Mouse (Mus musculus) lung, embryonic 14.5 days (tissue): ENCODE measurements around the gene Ell2. TPM values are rescaled to one million over a fixed set of nuclear protein-coding genes. Genes with fewer than 3 reads are reported as not detected.

Experiments
- ATAC-seq: fragments of 200-750 bp; cut with Nextera tagmentation; 2 replicates; pipeline ENCODE4 v1.8.0; 2017; ENCODE audit warnings: mild to moderate bottlenecking, moderate TSS enrichment, moderate library complexity; ENCODE audit not compliant: insufficient read depth
- DNase-seq: peaks from one replicate; pipeline ENCODE4 v3.0.0-alpha.2; 2015
- H3K27ac ChIP-seq: fragments of 300-500 bp; sonication (generic); 2 replicates; pipeline ENCODE4 v1.5.1; 2014; ENCODE audit warnings: low read depth, mild to moderate bottlenecking, moderate library complexity
- H3K27me3 ChIP-seq: fragments of 300-500 bp; sonication (generic); 2 replicates; pipeline ENCODE4 v1.6.1; 2014; ENCODE audit warnings: low read length, control low read depth; ENCODE audit not compliant: insufficient read depth
- H3K36me3 ChIP-seq: fragments of 300-500 bp; sonication (generic); 2 replicates; pipeline ENCODE4 v1.6.1; 2014; ENCODE audit warnings: control low read depth; ENCODE audit not compliant: insufficient read depth
- H3K4me1 ChIP-seq: fragments of 300-500 bp; sonication (generic); 2 replicates; pipeline ENCODE4 v1.6.1; 2014; ENCODE audit warnings: antibody characterized with exemption, control low read depth; ENCODE audit not compliant: insufficient read depth
- H3K4me2 ChIP-seq: fragments of 300-500 bp; sonication (generic); 2 replicates; pipeline ENCODE4 v1.6.1; 2014; ENCODE audit warnings: mild to moderate bottlenecking
- H3K4me3 ChIP-seq: fragments of 300-500 bp; sonication (generic); 2 replicates; pipeline ENCODE4 v1.5.1; 2014; ENCODE audit warnings: low read depth, low read length
- H3K9ac ChIP-seq: fragments of 300-500 bp; sonication (generic); 2 replicates; pipeline ENCODE4 v1.6.1; 2014
- H3K9me3 ChIP-seq: fragments of 300-500 bp; sonication (generic); 2 replicates; pipeline ENCODE4 v1.6.1; 2016; ENCODE audit warnings: low read depth, low read length, control low read depth
- CTCF ChIP-seq: IDR thresholded peaks from 2 replicates; pipeline ENCODE4 v1.5.1; 2016; ENCODE audit warnings: antibody characterized with exemption, low read depth
- WGBS: fragments of 180-500 bp; shearing (Covaris S2); extraction: QIAGEN DNeasy Blood & Tissue Kit; methylation state at CpG from one replicate; pipeline ENCODE4 v1.1.7; 2014; 5-methylcytosine and 5-hydroxymethylcytosine counted together
- polyA plus RNA-seq: library from polyadenylated mRNA; unstranded; fragments of >200 nt; fragmentation: Nextera tagmentation; extraction: Ambion mirVana; gene quantifications from 2 replicates; pipeline ENCODE4 v1.2.1, GENCODE M21; 2014

Gene Ell2
- polyA plus RNA-seq, 1 experiment from 2014 or later: 3.7 TPM

DNA sequence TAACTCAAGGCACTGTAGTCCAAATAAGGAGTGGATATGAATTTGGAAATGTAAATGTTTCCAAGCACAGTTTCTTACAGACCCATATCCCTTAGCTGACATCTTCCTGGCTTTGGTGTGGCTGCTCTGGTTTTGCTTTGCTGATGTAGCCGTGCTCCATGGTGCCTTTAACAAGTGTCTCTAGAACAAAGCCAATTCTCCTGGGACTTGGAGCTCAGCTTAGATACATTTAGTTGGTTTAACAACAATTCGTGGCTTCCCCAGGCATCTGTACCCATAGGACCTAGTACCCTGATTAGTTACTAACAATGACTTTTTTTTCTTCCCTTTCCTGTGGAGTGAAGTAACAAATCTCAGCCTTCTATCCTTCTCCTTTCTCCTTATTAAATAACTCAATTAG lies 44.2 kb downstream of the Ell2 start:
- WGBS: 73% methylated on average over 2 of the region's 2 CpGs
- H3K27ac ChIP-seq: no peak overlapping the region
- H3K4me2 ChIP-seq: no peak overlapping the region
- H3K4me3 ChIP-seq: no peak overlapping the region
- DNase-seq (no peak), ATAC-seq (no peak)
- no peaks in the 10 kb centered on the region for H3K4me1 ChIP-seq
- no peaks in the 10 kb centered on the region for H3K27me3 ChIP-seq
- no peaks in the 10 kb centered on the region for H3K9me3 ChIP-seq
- TF ChIP-seq CTCF: no peak
- no peaks in the 10 kb centered on the region for H3K36me3 ChIP-seq
- H3K9ac ChIP-seq: no peak overlapping the region

DNA sequence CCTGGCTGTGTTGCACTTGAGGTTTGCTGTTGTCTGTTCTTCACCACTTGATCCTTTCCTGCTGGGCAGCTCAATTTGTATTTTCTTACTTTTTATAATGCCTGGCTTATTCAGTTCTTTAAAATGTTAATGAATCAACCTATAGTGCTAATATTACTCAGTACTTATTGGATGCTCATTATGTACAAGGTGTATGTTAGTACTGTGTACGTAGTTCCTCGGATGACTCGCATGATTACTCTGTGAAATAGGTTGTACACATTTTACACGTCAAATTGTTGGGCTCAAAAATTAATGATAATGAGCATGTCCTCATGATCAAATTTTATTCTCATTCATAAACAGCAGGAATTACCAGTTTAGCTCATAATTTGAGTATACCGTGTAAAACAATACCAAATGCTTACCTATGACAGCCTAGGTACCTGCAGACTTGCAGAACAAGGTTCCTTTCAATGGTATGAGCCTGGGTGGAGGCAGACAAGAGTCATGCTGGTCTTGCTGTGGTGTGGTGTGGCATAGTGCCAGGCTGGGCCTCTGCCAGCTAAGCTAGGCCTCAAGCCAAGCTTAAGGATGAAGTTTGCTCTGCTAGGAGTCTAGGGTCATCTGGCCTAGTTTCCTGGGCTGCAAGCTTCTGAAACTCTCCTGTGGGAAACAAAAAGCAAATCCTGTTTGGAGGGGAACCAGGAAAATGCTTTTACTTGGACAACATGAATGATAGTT lies 45.8 kb downstream of the Ell2 start:
- TF ChIP-seq CTCF: no peak
- ATAC-seq (peak; percentile 80), DNase-seq (peak; percentile 83)
- Histone ChIP-seq H3K9me3 (no peaks in the 10 kb centered on the region), H3K27ac (no peak overlapping the region), H3K36me3 (no peaks in the 10 kb centered on the region), H3K27me3 (no peaks in the 10 kb centered on the region), H3K4me2 (no peak overlapping the region), H3K4me1 (no peaks in the 10 kb centered on the region), H3K9ac (no peak overlapping the region), H3K4me3 (no peak overlapping the region)
- WGBS: 86% methylated on average over 5 of the region's 5 CpGs

DNA sequence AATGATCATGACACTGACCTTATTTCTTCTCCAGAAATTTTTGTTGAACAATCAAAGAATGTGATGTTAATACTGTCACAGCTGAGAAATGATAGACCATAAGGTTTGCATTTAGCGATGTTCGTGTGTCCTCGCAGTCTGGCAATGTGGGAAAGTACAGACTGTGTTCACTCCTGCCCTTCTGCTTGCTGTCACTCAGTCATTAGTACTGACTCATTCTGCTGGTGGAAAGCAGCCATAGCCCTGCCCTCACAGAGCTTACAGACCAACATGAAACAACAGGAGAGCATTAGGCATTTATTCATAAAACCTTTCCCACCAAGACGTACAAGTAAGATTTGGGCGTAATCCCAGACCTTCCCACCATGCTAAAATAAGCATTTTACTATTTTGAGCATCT lies 47.8 kb downstream of the Ell2 start:
- no peak overlapping the region for H3K4me3 ChIP-seq
- 75% methylated on average over 5 of the region's 5 CpGs for WGBS
- no peak for TF ChIP-seq CTCF
- no peaks in the 10 kb centered on the region for H3K9me3 ChIP-seq
- no peaks in the 10 kb centered on the region for H3K4me1 ChIP-seq
- no peak overlapping the region for H3K27ac ChIP-seq
- no peak for ATAC-seq
- no peak overlapping the region for H3K9ac ChIP-seq
- no peak overlapping the region for H3K4me2 ChIP-seq
- no peak for DNase-seq
- no peaks in the 10 kb centered on the region for H3K27me3 ChIP-seq
- H3K36me3 ChIP-seq: no peaks in the 10 kb centered on the region

DNA sequence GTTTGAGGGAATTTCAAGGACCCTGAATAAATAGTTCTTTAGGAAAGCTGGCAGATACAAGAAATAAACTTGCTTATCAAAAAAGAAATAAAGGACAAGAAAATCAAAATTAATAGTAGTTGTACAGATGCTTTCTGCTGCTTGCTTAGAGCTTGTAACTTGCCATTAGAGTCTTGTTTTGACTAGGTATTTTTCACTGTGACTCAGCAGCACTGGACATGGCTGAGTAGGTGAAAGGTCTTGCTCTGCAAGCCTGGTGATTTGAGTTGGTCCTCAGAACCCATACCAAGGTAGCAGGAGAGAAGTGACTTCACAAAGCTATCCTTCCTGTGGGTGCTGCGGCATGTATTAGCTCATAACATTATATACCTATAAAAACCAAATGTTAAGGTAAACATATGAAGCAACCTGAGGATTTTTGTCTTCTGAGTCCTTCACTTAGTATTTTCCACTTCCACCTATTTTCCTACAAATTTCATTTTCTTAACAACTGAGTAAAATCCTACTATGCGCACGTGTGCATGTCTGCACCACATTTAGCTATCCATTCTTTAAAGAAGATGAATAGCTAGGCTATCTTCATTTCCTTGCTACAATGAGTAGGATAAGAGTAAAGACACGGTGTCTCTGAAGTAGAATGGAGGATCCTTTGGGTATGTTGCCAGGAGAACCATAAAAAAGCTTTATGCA lies 54.4 kb downstream of the Ell2 start:
- no peak for DNase-seq
- H3K9me3 ChIP-seq: no peaks in the 10 kb centered on the region
- no peaks in the 10 kb centered on the region for H3K36me3 ChIP-seq
- TF ChIP-seq CTCF: no peak
- WGBS: 92% methylated on average over 4 of the region's 4 CpGs
- no peaks in the 10 kb centered on the region for H3K4me1 ChIP-seq
- H3K27me3 ChIP-seq: no peaks in the 10 kb centered on the region
- no peak overlapping the region for H3K4me2 ChIP-seq
- H3K27ac ChIP-seq: no peak overlapping the region
- no peak overlapping the region for H3K4me3 ChIP-seq
- H3K9ac ChIP-seq: no peak overlapping the region
- no peak for ATAC-seq

DNA sequence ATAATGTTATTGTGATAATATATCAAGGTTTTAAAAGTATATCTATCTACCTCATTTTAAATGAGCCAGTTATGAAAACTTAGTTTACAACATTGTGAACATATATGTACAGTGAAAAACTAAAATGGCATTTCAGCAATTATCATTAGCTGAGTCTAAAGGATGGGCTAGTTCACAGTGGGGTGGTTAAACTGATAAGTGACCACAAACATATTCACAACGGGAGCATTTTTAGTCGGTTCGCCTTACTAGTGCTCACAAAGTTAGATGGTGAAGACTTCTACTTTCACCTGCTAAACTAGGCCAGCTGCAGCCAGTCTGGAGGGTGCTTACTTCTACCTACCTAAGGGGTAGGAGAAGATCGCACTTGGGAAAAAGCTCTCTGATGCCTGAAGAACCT lies 56.2 kb downstream of the Ell2 start:
- Histone ChIP-seq H3K27ac (no peak overlapping the region), H3K36me3 (no peaks in the 10 kb centered on the region), H3K27me3 (no peaks in the 10 kb centered on the region), H3K4me1 (no peaks in the 10 kb centered on the region), H3K9me3 (no peaks in the 10 kb centered on the region), H3K4me2 (no peak overlapping the region), H3K9ac (no peak overlapping the region), H3K4me3 (no peak overlapping the region)
- TF ChIP-seq CTCF: no peak
- DNase-seq (no peak), ATAC-seq (no peak)
- WGBS: 86% methylated on average over 4 of the region's 4 CpGs

DNA sequence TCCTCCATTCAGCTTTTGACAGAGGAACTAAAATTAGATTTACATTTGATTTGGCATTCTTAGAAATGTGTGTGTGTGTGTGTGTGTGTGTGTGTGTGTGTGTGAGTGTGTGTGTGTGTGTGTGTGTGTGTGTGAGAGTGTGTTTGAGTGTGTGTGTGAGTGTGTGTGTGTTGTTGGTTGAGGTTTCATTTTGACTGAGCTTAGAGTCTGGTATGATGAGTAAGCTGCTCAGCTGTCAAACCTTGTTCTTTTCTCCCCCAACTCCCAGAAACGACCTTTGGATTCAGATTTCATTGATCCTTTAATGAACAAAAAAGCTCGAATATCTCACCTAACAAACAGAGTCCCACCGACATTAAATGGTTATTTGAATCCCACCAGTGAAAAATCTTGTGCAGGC lies 56.7 kb downstream of the Ell2 start:
- H3K27me3 ChIP-seq: no peaks in the 10 kb centered on the region
- H3K9ac ChIP-seq: no peak overlapping the region
- no peak overlapping the region for H3K4me2 ChIP-seq
- H3K9me3 ChIP-seq: no peaks in the 10 kb centered on the region
- no peaks in the 10 kb centered on the region for H3K36me3 ChIP-seq
- no peak overlapping the region for H3K27ac ChIP-seq
- no peak overlapping the region for H3K4me3 ChIP-seq
- H3K4me1 ChIP-seq: no peaks in the 10 kb centered on the region
- DNase-seq (no peak), ATAC-seq (no peak)
- 47% methylated on average over 3 of the region's 3 CpGs for WGBS
- TF ChIP-seq CTCF: no peak

DNA sequence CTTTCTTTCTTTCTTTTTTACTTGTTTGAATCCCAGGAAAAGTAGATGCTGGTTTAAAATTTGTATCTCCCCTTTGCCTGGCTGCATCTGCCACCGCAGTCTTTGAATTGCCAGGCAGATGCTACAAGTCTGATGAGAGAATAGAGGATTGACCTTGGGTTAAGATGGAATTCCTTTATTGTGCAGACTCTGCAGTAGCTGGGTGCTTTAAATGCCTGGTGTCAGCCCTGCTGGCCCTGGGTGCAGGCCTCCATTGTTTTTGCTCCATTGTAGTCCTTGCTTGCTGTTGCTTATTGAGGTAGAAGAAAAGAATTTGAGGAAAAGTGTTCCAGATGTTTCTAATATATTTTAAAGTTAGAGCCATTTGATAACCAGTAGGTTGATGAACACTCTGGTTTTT lies 59.2 kb downstream of the Ell2 start:
- ATAC-seq (no peak), DNase-seq (no peak)
- Histone ChIP-seq H3K4me2 (no peak overlapping the region), H3K9ac (no peak overlapping the region), H3K36me3 (no peaks in the 10 kb centered on the region), H3K27me3 (no peaks in the 10 kb centered on the region), H3K27ac (no peak overlapping the region), H3K4me1 (no peaks in the 10 kb centered on the region), H3K4me3 (no peak overlapping the region), H3K9me3 (no peaks in the 10 kb centered on the region)
- 77% methylated on average over 1 of the region's 1 CpGs for WGBS
- TF ChIP-seq CTCF: no peak
